Mouse (Mus musculus): ENCODE measurements around the gene Ifitm10. TPM values are rescaled to one million over a fixed set of nuclear protein-coding genes. Genes with fewer than 3 reads are reported as not detected.

The Ifitm10 gene
- total RNA-seq, 4 experiments from 2014 or later: 2.7 to 7.8 (median 5.3) TPM

Other genes with a start within 250 kb of the Ifitm10 start
- not detected for gene Gm39115, start 237.7 kb downstream of the Ifitm10 start, total RNA-seq (2022)
- not detected for gene Gm45337, start 229.1 kb downstream of the Ifitm10 start, total RNA-seq (2022)
- not detected for gene Gm29735, start 216.6 kb downstream of the Ifitm10 start, total RNA-seq (2022)
- not detected for gene Gm4553, start 208.0 kb downstream of the Ifitm10 start, total RNA-seq (2022)
- gene Krtap5-2, start 197.7 kb downstream of the Ifitm10 start, total RNA-seq (2022): not detected
- not detected for gene Gm10153, start 183.4 kb downstream of the Ifitm10 start, total RNA-seq (2022)
- gene Krtap5-3, start 172.4 kb downstream of the Ifitm10 start, total RNA-seq (2022): not detected
- not detected for gene Gm7579, start 161.9 kb downstream of the Ifitm10 start, total RNA-seq (2022)
- not detected for gene Krtap5-5, start 143.8 kb downstream of the Ifitm10 start, total RNA-seq (2022)
- not detected for gene Gm40460, start 132.7 kb downstream of the Ifitm10 start, total RNA-seq (2022)
- gene Gm2431, start 115.4 kb downstream of the Ifitm10 start, total RNA-seq (2022): not detected
- gene Gm4559, start 99.4 kb downstream of the Ifitm10 start, total RNA-seq (2022): not detected
- gene Krtap5-1, start 76.6 kb downstream of the Ifitm10 start, total RNA-seq (2022): not detected
- gene Krtap5-4, start 70.2 kb downstream of the Ifitm10 start, total RNA-seq (2022): not detected
- 10 to 100 TPM in 3 of 4 experiments, 1 to 10 TPM in 1; 9.0 to 16.1 (median 11.0) TPM for gene Gm49369, start 8.9 kb upstream of the Ifitm10 start, total RNA-seq (2022)
- gene Ctsd, start 14.3 kb upstream of the Ifitm10 start, total RNA-seq (2022): 1,000 to 10,000 TPM in 2 of 4 experiments, 100 to 1,000 TPM in 2; 808 to 1,559 (median 1,212) TPM
- 1 to 10 TPM in 1 of 4 experiments, not detected in 3; 1.2 TPM for gene Syt8, start 61.1 kb upstream of the Ifitm10 start, total RNA-seq (2022)
- gene Tnni2, start 68.1 kb upstream of the Ifitm10 start, total RNA-seq (2022): 1 to 10 TPM in 1 of 4 experiments, under 1 TPM in 3; 0.43 to 1.1 (median 0.85) TPM
- 10 to 100 TPM; 18.1 to 31.9 (median 21.4) TPM for gene Lsp1, start 87.1 kb upstream of the Ifitm10 start, total RNA-seq (2022)
- 1 to 10 TPM in 3 of 4 experiments, not detected in 1; 1.1 to 1.5 (median 1.3) TPM for gene Tnnt3, start 125.1 kb upstream of the Ifitm10 start, total RNA-seq (2022)
- 10 to 100 TPM in 1 of 4 experiments, 1 to 10 TPM in 3; 2.2 to 13.7 (median 4.8) TPM for gene Mrpl23, start 158.9 kb upstream of the Ifitm10 start, total RNA-seq (2022)

All from adrenal gland, adult 8-10 months (tissue).